In the genomic region with DNA sequence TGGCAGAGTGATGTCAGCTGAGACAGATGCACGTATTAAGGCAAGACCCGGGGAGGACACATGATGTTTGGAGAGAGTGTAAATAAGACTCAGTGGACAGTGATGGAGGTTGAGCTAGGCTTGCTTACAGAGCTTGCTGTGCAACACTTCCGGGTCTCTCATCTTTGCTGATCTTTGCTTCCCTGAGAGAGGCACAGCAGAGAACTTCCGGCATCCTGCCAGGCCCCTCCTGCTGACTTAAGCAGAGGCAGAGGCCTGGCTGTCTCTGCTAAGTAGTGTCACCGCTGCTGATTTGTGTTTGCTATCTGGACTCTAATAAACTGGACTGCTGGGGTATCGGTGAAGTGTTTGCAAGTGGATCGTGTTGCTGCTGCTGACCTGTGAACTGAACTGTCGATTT, we compare ENCODE assay signal across 9 mouse cellular contexts. TPM values are rescaled to one million over a fixed set of nuclear protein-coding genes. Genes with fewer than 3 reads are reported as not detected.
A peak's percentile ranks its signal among the peaks of the same experiment; 100 is the strongest.
DNase-seq lines count a peak whose midpoint lies in the region; ATAC-seq and TF ChIP-seq lines count a peak whose summit lies in the region.
"Had no signal": no experiment of that assay in that cellular context is flagged by ENCODE, and none has a peak within 500 bp of the region (broad histone marks: within the 10 kb centered on the region; RNA-seq: fewer than 3 reads in every experiment).

No protein-coding gene starts in this region.

- TF ChIP-seq CTCF in midbrain, postnatal 0 days (IDR thresholded peaks at IDR 0.05) = no peak

- no peak overlapping the region for H3K4me2 ChIP-seq in liver, embryonic 16.5 days (ENCODE audit: low read depth, low read length)
- H3K4me2 ChIP-seq in hindbrain, embryonic 14.5 days (replicated peaks) = no peak overlapping the region
- H3K4me2 ChIP-seq in midbrain, postnatal 0 days (ENCODE audit: low read depth, low read length, poor library complexity, severe bottlenecking) = no peak overlapping the region

- ATAC-seq in liver, embryonic 16.5 days (ENCODE audit: low read depth) = peak; percentile 27; the same call in 1 of the 2 replicates
- ATAC-seq in monocyte, adult 5-6 weeks (replicated peaks; ENCODE audit: insufficient number of reproducible peaks, low FRiP score, low TSS enrichment, poor library complexity, severe bottlenecking) = 0 out of 2 replicates have a peak, but pooled peaks have one; percentile 48
- no peak for ATAC-seq in hindbrain, embryonic 14.5 days (ENCODE audit: low FRiP score)
- no peak for ATAC-seq in midbrain, postnatal 0 days (ENCODE audit: low FRiP score)
- ATAC-seq: Patski had no signal

- no peaks in the 10 kb centered on the region for H3K9me3 ChIP-seq in liver, embryonic 16.5 days (replicated peaks; ENCODE audit: control insufficient read depth, low read length)
- H3K9me3 ChIP-seq in hindbrain, embryonic 14.5 days (ENCODE audit: control insufficient read depth, low read length) = no peaks in the 10 kb centered on the region
- no peaks in the 10 kb centered on the region for H3K9me3 ChIP-seq in midbrain, postnatal 0 days (ENCODE audit: low read length)

- no peak overlapping the region for H3K27ac ChIP-seq in liver, embryonic 16.5 days (ENCODE audit: low read length)
- no peak overlapping the region for H3K27ac ChIP-seq in hindbrain, embryonic 14.5 days
- no peak overlapping the region for H3K27ac ChIP-seq in midbrain, postnatal 0 days (ENCODE audit: low read depth, low read length)

- no peaks in the 10 kb centered on the region for H3K36me3 ChIP-seq in liver, embryonic 16.5 days (ENCODE audit: control insufficient read depth, insufficient read depth)
- no peaks in the 10 kb centered on the region for H3K36me3 ChIP-seq in hindbrain, embryonic 14.5 days (replicated peaks; ENCODE audit: control insufficient read depth, insufficient read depth)
- H3K36me3 ChIP-seq in midbrain, postnatal 0 days (ENCODE audit: insufficient read depth, low read length) = no peaks in the 10 kb centered on the region

- no peak for DNase-seq in liver
- DNase-seq in adrenal gland, postnatal 25 days = peak; percentile 39
- peak; percentile 49 to 59 for DNase-seq in heart, postnatal 36 days
- no peak for DNase-seq in frontal cortex, adult 2 months (ENCODE audit: extremely low spot score in 1 of 2, low spot score in 1 of 2)
- DNase-seq in hindbrain, embryonic 14.5 days (ENCODE audit: low spot score) = no peak
- DNase-seq in midbrain, postnatal 0 days (ENCODE audit: low spot score) = no peak

- no peak overlapping the region for H3K4me3 ChIP-seq in liver, embryonic 16.5 days (ENCODE audit: low read depth, low read length)
- H3K4me3 ChIP-seq in hindbrain, embryonic 14.5 days (replicated peaks; ENCODE audit: low read length) = no peak overlapping the region
- H3K4me3 ChIP-seq in midbrain, postnatal 0 days (ENCODE audit: low read depth, low read length) = no peak overlapping the region

- H3K27me3 ChIP-seq in liver, embryonic 16.5 days (ENCODE audit: control insufficient read depth, insufficient read depth, low read depth, low read length) = peaks cover 12% of the 10 kb centered on the region
- no peaks in the 10 kb centered on the region for H3K27me3 ChIP-seq in hindbrain, embryonic 14.5 days (ENCODE audit: control insufficient read depth, insufficient read depth, low read length)
- H3K27me3 ChIP-seq in midbrain, postnatal 0 days (ENCODE audit: insufficient read depth, low read length) = no peaks in the 10 kb centered on the region
- H3K27me3 ChIP-seq: Patski had no signal

- H3K4me1 ChIP-seq in liver, embryonic 16.5 days (ENCODE audit: control insufficient read depth, low read depth, low read length) = no peaks in the 10 kb centered on the region
- H3K4me1 ChIP-seq in hindbrain, embryonic 14.5 days (replicated peaks; ENCODE audit: control insufficient read depth, insufficient read depth, low read length) = peaks cover 7% of the 10 kb centered on the region; the same call in 1 of the 2 replicates
- H3K4me1 ChIP-seq in midbrain, postnatal 0 days (ENCODE audit: insufficient read depth, low read length) = no peaks in the 10 kb centered on the region

- intact Hi-C loops in heart, postnatal 36 days (cut with DNase I) = no loop called here

- no peak overlapping the region for H3K9ac ChIP-seq in liver, embryonic 16.5 days (ENCODE audit: low read depth, low read length)
- H3K9ac ChIP-seq in hindbrain, embryonic 14.5 days = no peak overlapping the region
- H3K9ac ChIP-seq in midbrain, postnatal 0 days (replicated peaks; ENCODE audit: low read length, poor library complexity, severe bottlenecking) = no peak overlapping the region

- 53% methylated on average over 8 of the region's 8 CpGs for WGBS in liver, embryonic 16.5 days (ENCODE audit: insufficient replicate concordance)
- 76% methylated on average over 8 of the region's 8 CpGs for WGBS in hindbrain, embryonic 14.5 days
- WGBS in midbrain, postnatal 0 days = 72% methylated on average over 8 of the region's 8 CpGs

RNA-seq across cellular contexts. Expression of a gene that starts 40.6 kb away (rescaled TPM):
- polyA plus RNA-seq in liver, embryonic 16.5 days (2015; fragmentation: Nextera tagmentation; extraction: Ambion mirVana) = 0.56 and 0.64 TPM in 2 replicates
- 7.0 TPM in 2 replicates for total RNA-seq in adrenal gland, postnatal 25 days (2021)
- 1 to 10 TPM; 3.3 to 3.8 TPM for total RNA-seq in heart, postnatal 36 days (2021)
- total RNA-seq in monocyte, adult 5-6 weeks (2017) = 72.0 to 89.0 TPM (median 88.0 TPM) in 3 replicates
- polyA plus RNA-seq in frontal cortex, adult 2 months (2012; rRNA removed) = 3.8 and 4.3 TPM in 2 replicates
- polyA plus RNA-seq in hindbrain, embryonic 14.5 days (2014; fragmentation: Nextera tagmentation; extraction: Ambion mirVana) = 2.9 and 4.0 TPM in 2 replicates
- 4.8 and 6.1 TPM in 2 replicates for total RNA-seq in midbrain, postnatal 0 days (2014; rRNA removed)
- 1.5 and 1.7 TPM in 2 replicates for polyA plus RNA-seq in midbrain, postnatal 0 days (2015; fragmentation: Nextera tagmentation; extraction: Ambion mirVana)

RNA-seq across cellular contexts. Expression of a gene that starts 55.6 kb away (rescaled TPM):
- 2.2 and 3.8 TPM in 2 replicates for polyA plus RNA-seq in liver, embryonic 16.5 days (2015; fragmentation: Nextera tagmentation; extraction: Ambion mirVana)
- total RNA-seq in adrenal gland, postnatal 25 days (2021) = 12.8 and 15.2 TPM in 2 replicates
- total RNA-seq in heart, postnatal 36 days (2021) = 10 to 100 TPM; 16.3 to 17.6 TPM
- 59.2 to 68.0 TPM (median 67.2 TPM) in 3 replicates for total RNA-seq in monocyte, adult 5-6 weeks (2017)
- 16.6 and 16.8 TPM in 2 replicates for polyA plus RNA-seq in frontal cortex, adult 2 months (2012; rRNA removed)
- 3.9 and 5.4 TPM in 2 replicates for polyA plus RNA-seq in hindbrain, embryonic 14.5 days (2014; fragmentation: Nextera tagmentation; extraction: Ambion mirVana)
- total RNA-seq in midbrain, postnatal 0 days (2014; rRNA removed) = 7.6 and 7.9 TPM in 2 replicates
- polyA plus RNA-seq in midbrain, postnatal 0 days (2015; fragmentation: Nextera tagmentation; extraction: Ambion mirVana) = 4.9 and 6.2 TPM in 2 replicates

Comparison
In these comparisons a context has a peak if more than half of its experiments do, and no peak if none do; other contexts are left out.
1. ATAC-seq: peak in liver, embryonic 16.5 days (single experiment) and monocyte, adult 5-6 weeks (single experiment); none in hindbrain, embryonic 14.5 days (single experiment) and midbrain, postnatal 0 days (single experiment).
2. DNase-seq: peak in adrenal gland, postnatal 25 days (single experiment) and heart, postnatal 36 days (2 of 2); none in liver (single experiment), frontal cortex, adult 2 months (0 of 2), hindbrain, embryonic 14.5 days (single experiment) and midbrain, postnatal 0 days (single experiment).